Mouse (Mus musculus): Measurements from ENCODE around the gene Phrf1.
A peak's percentile ranks its signal among the peaks of the same experiment; 100 is the strongest.

Gene Phrf1

GRCm38 (mm10) chr7:141213133-141213532, 15.5 kb upstream of the Phrf1 start:
- no peak for DNase-seq (ENCODE audit: low read depth in 1 of 2, low spot score in 2 of 2)

GRCm38 (mm10) chr7:141213605-141214235, 14.9 kb upstream of the Phrf1 start, which contains the start of gene Lmntd2:
TSS of gene Lmntd2 (minus strand) at chr7:141214080.
- DNase-seq (ENCODE audit: low read depth in 1 of 2, low spot score in 2 of 2), result no peak

DNA sequence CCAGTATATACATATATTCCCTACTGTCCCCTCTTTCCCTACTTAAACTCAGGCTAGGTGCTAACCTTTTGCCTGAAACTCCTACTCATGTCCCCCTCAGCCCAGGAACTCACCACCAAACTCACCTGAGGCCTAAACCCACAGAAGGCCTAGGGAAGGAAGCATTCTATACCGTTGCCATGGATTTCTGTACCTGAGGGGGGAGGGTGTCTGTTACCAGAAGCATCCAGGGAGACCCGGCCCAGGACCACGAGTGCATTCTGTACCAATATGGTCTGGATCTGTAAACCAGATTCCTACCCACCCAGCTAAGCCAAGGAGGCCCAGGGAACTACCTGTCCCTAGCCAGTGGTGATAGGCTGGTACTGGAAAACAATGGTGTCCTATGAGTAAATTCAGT, 14.3 kb upstream of the Phrf1 start:
- no peak for DNase-seq (ENCODE audit: low read depth in 1 of 2, low spot score in 2 of 2)

GRCm38 (mm10) chr7:141215101-141215879, 13.3 kb upstream of the Phrf1 start, which contains the start of gene Rassf7:
TSS of gene Rassf7 (plus strand) at chr7:141215860.
- DNase-seq (ENCODE audit: low read depth in 1 of 2, low spot score in 2 of 2), result peak in 1 of 2 experiments; percentile 73

DNA sequence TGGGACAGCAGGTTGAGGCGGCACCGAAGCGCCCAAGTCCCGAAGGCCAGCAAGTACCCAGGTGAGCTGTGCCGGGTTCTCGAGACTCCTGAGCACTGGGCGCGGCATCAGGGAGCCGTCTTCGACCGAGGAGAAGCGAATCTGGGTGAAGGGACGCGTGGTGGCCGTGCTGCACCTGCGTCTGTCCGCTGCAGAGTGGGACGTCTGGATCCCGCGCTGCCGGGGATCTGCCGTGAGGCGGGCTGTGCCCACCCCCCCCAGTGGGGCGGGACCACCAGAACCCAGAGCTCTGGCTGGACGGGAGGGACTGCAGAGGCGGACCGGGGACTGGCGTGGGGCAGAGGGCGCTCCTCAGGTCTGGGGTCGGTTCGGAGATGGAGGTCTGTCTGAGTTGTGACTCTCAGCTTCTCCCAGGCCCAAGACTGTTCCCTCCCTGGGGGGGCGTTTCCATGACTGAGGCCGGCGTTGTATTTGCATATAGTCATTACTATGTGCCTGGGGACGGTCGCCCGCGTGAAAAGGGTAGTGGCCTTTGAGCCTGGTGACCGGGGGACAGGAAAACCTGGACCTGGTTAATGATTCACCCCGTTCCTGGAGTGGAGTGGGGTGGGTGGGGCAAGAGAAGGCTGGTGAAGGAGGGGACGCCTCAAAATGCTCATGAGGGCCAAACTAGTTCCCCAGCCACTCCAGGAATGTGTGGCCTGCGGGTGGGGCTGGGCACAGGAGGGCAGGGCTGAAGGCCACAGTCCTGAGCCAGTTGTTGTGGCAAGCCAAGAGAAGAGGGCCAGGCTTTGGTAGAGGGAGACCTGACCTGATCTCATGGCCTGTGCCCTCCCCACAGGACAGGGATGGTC, 12.5 kb upstream of the Phrf1 start:
- DNase-seq (ENCODE audit: low read depth in 1 of 2, low spot score in 2 of 2), result no peak

DNA sequence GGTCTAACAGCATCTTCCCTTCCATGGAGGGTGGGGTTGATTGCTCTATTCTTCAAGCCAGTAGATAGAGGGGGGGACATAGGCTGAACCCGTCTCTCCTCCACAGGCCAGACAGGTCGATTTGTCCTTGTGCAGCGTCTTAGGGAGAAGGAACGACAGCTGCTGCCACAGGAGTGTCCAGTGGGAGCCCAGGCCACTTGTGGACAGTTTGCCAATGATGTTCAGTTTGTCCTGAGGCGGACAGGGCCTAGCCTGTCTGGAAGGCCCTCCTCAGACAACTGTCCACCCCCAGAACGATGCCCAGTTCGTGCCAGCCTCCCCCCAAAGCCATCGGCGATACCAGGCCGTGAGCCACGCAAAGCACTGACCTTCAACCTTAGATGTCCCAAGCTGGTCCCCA, 11.7 kb upstream of the Phrf1 start:
- no peak for DNase-seq (ENCODE audit: low read depth in 1 of 2, low spot score in 2 of 2)

GRCm38 (mm10) chr7:141217343-141218013, 11.1 kb upstream of the Phrf1 start:
- DNase-seq (ENCODE audit: low read depth in 1 of 2, low spot score in 2 of 2), result no peak

- no peak for DNase-seq (ENCODE audit: low read depth in 1 of 2, low spot score in 2 of 2)
Observed at GRCm38 (mm10) chr7:141218141-141218540, 10.4 kb upstream of the Phrf1 start.

DNA sequence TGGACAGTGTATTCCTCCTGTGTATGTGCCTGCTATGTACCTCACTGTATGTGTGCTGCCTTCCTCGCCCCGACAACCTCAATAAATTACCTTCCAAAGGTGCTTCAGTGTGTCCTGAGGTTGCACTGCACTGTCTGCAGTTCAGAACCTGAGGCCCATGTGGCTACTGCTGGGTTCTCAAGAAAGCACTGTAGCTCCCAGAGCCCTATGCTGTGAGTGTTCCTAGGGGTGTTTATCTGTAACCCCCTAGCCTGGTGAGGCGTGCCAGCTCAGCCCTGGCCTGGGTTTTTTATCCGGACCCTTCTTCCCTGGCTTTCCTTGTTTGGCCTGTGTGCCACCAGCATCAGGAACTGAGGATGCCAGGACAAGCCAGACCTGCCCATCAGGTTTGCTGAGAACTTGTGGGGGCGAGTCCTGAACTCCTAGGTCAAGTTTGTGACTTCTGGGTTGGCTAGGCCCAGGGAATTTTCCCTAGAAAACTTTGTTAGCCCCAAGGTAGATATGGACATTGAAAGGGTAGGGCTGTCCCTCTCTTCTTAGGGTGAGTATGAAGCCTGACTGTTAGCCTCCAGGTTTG, 9.9 kb upstream of the Phrf1 start:
- DNase-seq (ENCODE audit: low read depth in 1 of 2, low spot score in 2 of 2), result no peak

GRCm38 (mm10) chr7:141219558-141220099, 9.0 kb upstream of the Phrf1 start:
- DNase-seq (ENCODE audit: low read depth in 1 of 2, low spot score in 2 of 2), result no peak

DNA sequence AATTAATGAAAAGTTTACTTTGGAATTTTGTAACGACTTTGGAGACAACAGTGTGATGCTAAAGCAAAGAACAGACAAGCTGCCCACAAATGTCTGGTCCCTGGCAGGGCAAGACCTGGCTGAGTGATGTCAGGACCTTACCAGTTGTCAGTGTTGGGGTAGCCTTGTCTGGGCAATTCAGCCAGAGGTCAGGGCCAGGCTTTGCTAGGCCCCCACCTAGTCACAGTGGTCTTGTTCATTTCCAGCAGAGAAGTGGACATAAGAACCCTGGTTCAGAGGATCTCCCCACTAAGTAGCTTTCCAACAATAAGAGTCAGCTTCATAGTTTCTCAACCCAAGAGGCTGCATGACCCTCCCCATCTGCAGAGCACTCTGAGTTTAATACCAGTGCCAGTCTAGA, 8.2 kb upstream of the Phrf1 start:
- DNase-seq (ENCODE audit: low read depth in 1 of 2, low spot score in 2 of 2), result no peak

GRCm38 (mm10) chr7:141221249-141222125, 7.1 kb upstream of the Phrf1 start:
- peak; percentile 70 to 81 for DNase-seq (ENCODE audit: low read depth in 1 of 2, low spot score in 2 of 2)

DNA sequence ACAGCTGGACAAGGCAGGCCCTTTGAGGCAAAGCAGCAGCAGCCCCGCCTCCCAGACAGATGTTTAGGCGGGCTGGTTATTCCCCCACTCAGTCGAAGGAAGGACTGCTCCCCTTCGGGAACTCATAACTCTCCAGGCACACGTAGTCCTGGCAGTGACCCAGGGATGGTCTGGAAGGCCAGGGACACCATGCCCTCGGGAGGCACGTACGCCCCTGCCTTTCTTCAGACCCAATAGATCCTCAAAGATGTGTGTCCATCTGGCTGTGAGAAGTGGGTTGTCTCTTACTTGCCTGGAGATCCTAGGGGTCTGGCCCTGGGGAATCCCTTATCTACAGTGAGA, 6.5 kb upstream of the Phrf1 start:
- DNase-seq (ENCODE audit: low read depth in 1 of 2, low spot score in 2 of 2), result no peak

DNA sequence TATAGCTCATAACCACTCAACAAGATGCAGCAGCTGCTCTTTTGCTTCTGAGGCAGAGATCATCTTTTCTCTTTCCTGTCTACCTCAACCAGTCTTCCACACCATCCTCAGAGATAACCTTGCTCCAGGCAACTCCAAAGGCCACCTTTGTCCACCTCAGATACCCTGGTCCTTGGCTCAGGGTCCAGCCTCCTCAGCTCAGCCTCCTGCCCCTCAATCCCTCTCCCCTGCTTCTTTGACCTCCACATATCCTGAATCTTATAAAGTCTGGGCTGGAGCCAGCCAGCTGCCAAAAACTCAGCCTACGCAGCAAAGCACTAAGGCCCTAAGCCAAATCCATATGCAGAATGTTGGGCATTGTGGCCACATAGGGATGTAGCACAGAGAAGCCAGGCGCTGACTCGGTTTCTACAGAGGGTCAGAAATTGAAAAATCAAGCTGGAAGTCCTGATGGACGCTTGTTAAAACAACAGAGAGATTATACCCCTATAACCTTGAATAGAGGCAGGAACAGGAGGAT, 5.8 kb upstream of the Phrf1 start:
- DNase-seq (ENCODE audit: low read depth in 1 of 2, low spot score in 2 of 2), result no peak

DNA sequence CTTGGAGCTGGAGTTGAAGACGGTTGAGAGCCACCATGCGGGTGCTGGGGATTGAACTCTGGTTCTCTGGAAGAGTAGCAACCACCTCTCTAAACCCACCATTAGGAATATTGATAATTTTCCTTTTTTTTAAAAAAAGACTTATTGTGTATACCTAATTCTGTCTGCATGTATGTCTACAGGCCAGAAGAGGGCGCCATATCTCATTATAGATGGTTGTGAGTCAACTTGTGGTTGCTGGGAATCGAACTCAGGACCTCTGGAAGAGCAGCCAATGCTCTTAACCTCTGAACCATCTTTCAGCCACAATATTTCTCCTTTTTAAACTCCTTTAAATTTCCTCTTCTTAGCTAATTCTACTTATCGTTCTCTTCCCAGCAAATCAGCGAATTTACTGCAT, 2.0 kb upstream of the Phrf1 start:
- no peak for DNase-seq (ENCODE audit: low read depth in 1 of 2, low spot score in 2 of 2)

DNA sequence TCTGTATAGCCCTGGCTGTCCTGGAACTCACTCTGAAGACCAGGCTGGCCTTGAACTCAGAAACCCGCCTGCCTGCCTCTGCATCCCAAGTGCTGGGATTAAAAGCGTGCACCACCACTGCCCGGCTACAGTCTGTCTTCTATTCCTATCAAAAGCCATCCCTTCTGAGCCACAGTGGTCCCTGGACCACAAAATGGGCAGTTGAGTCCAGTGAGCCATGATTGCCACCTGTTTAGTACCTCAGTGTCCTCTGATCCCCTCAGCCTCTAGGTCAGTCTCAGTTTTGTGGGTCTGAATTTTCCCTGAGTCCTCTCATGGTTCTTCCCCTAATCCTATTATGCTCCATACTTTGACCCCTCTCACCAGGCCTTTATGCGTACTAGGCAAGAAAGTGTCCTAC, 788 bp upstream of the Phrf1 start:
- no peak for DNase-seq (ENCODE audit: low read depth in 1 of 2, low spot score in 2 of 2)

- no peak for DNase-seq (ENCODE audit: low read depth in 1 of 2, low spot score in 2 of 2)
Observed at GRCm38 (mm10) chr7:141229702-141230101, 1.1 kb downstream of the Phrf1 start.

DNA sequence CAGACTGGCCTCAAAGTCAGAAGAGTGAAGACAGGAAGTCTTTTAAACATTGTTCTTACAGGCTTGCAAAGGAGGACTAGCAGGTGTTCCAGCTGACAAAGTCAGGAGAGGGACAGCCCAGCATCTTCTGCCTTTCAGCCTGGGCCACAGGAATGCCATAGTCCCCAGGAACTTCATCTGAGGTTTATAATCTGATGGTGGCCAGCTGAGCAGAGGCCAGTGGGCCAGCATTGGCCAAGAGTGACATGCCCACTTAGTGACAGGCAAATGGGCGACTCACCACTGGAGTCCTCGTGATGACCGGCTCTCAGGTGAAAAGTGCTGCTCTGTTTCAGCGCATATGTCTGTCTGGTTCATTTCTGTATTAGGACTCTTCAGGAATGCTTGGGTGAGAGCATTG, 2.0 kb downstream of the Phrf1 start:
- DNase-seq (ENCODE audit: low read depth in 1 of 2, low spot score in 2 of 2), result no peak

GRCm38 (mm10) chr7:141231111-141231510, 2.5 kb downstream of the Phrf1 start:
- DNase-seq (ENCODE audit: low read depth in 1 of 2, low spot score in 2 of 2), result no peak

All from monocyte, adult 2 months (primary cell).